Mouse (Mus musculus) hematopoietic stem cell, adult 5-6 weeks (primary cell): ENCODE data around the gene Ahcyl2. TPM values are rescaled to one million over a fixed set of nuclear protein-coding genes. Genes with fewer than 3 reads are reported as not detected.

ENCODE experiments used
- ATAC-seq, 2 experiments: fragments of 125-278 bp in 1 of 2; replicated peaks in 1 of 2; 2 replicates each; pipeline ENCODE4 v1.8.0; 2016 to 2017; ENCODE audit warnings: inconsistent platforms in 2 of 2, mild to moderate bottlenecking in 2 of 2, moderate number of reproducible peaks in 2 of 2, low read depth in 1 of 2, moderate TSS enrichment in 1 of 2; ENCODE audit not compliant: low FRiP score in 2 of 2, poor library complexity in 2 of 2, severe bottlenecking in 2 of 2, insufficient read depth in 1 of 2, low TSS enrichment in 1 of 2
- total RNA-seq: library from RNA; stranded (forward); fragments of 172-1452, 232-1000 nt; gene quantifications from 2 replicates; pipeline ENCODE4 v1.2.3, GENCODE M21; 2017

Ahcyl2 gene
- total RNA-seq, 1 experiment from 2014 or later = 53.2 TPM

GRCm38 (mm10) chr6:29761282-29761681 is 6.5 kb upstream of the Ahcyl2 start:
- ATAC-seq = no peak

GRCm38 (mm10) chr6:29762524-29762923 is 5.3 kb upstream of the Ahcyl2 start:
- ATAC-seq = peak in 1 of 2 experiments; percentile 40; a peak in 1 of 4 replicates

GRCm38 (mm10) chr6:29766874-29767273 is 937 bp upstream of the Ahcyl2 start:
- ATAC-seq = no peak

- no peak; a peak in 1 of 4 replicates for ATAC-seq
Observed at GRCm38 (mm10) chr6:29768791-29769441, 1.1 kb downstream of the Ahcyl2 start.

- ATAC-seq = no peak
Observed at GRCm38 (mm10) chr6:29770672-29771321, 3.0 kb downstream of the Ahcyl2 start.

- ATAC-seq = no peak
Observed at GRCm38 (mm10) chr6:29772236-29772635, 4.4 kb downstream of the Ahcyl2 start.

GRCm38 (mm10) chr6:29774161-29774560 is 6.3 kb downstream of the Ahcyl2 start:
- no peak for ATAC-seq

GRCm38 (mm10) chr6:29775609-29776008 is 7.8 kb downstream of the Ahcyl2 start:
- no peak for ATAC-seq

GRCm38 (mm10) chr6:29776542-29777237 is 8.9 kb downstream of the Ahcyl2 start:
- no peak; a peak in 1 of 4 replicates for ATAC-seq

GRCm38 (mm10) chr6:29777238-29777555 is 9.4 kb downstream of the Ahcyl2 start:
- ATAC-seq = no peak

- no peak for ATAC-seq
Observed at GRCm38 (mm10) chr6:29780082-29780481, 12.3 kb downstream of the Ahcyl2 start.

- ATAC-seq = no peak
Observed at GRCm38 (mm10) chr6:29780571-29780970, 12.8 kb downstream of the Ahcyl2 start.

- no peak for ATAC-seq
Observed at GRCm38 (mm10) chr6:29782239-29782638, 14.4 kb downstream of the Ahcyl2 start.

- ATAC-seq = no peak
Observed at GRCm38 (mm10) chr6:29783960-29784359, 16.1 kb downstream of the Ahcyl2 start.

- no peak for ATAC-seq
Observed at GRCm38 (mm10) chr6:29784413-29785021, 16.7 kb downstream of the Ahcyl2 start.

- no peak for ATAC-seq
Observed at GRCm38 (mm10) chr6:29785759-29786158, 17.9 kb downstream of the Ahcyl2 start.

GRCm38 (mm10) chr6:29788779-29789350 is 21.1 kb downstream of the Ahcyl2 start:
- no peak for ATAC-seq
